Mouse (Mus musculus) neural tube, embryonic 11.5 days (tissue): ENCODE measurements at regions not wholly inside any gene's neighbourhood (a gene's known extent, or its start where the extent isn't known, plus 50 kb on each side); places are given as distances from the start of the nearest gene placed in this dataset.

Experiments
- ATAC-seq: fragments of 200-750 bp; cut with Nextera tagmentation; 2 replicates; pipeline ENCODE4 v1.8.0; 2017; ENCODE audit warnings: moderate number of reproducible peaks, mild to moderate bottlenecking, moderate TSS enrichment, moderate library complexity; ENCODE audit not compliant: insufficient read depth, low FRiP score, low TSS enrichment
- DNase-seq: peaks from one replicate; pipeline ENCODE4 v3.0.0-alpha.2; 2015; ENCODE audit warnings: low spot score
- H3K27ac ChIP-seq: fragments of 300-500 bp; sonication (generic); 2 replicates; pipeline ENCODE4 v1.5.1; 2014; ENCODE audit warnings: low read depth, mild to moderate bottlenecking, low read length
- H3K27me3 ChIP-seq: fragments of 300-500 bp; sonication (generic); 2 replicates; pipeline ENCODE4 v1.6.1; 2014; ENCODE audit warnings: mild to moderate bottlenecking, low read length, mixed read lengths; ENCODE audit not compliant: control insufficient read depth, insufficient read depth
- H3K36me3 ChIP-seq: fragments of 300-500 bp; sonication (generic); 2 replicates; pipeline ENCODE4 v1.6.1; 2014; ENCODE audit warnings: mild to moderate bottlenecking, low read length, moderate library complexity, mixed read lengths; ENCODE audit not compliant: control insufficient read depth, insufficient read depth
- H3K4me1 ChIP-seq: fragments of 300-500 bp; sonication (generic); 2 replicates; pipeline ENCODE4 v1.6.1; 2014; ENCODE audit warnings: low read length, mixed read lengths; ENCODE audit not compliant: control insufficient read depth, insufficient read depth
- H3K4me2 ChIP-seq: fragments of 300-500 bp; sonication (generic); 2 replicates; pipeline ENCODE4 v1.6.1; 2014; ENCODE audit warnings: low read depth, mild to moderate bottlenecking, moderate library complexity
- H3K4me3 ChIP-seq: fragments of 300-500 bp; sonication (generic); 2 replicates; pipeline ENCODE4 v1.5.1; 2014; ENCODE audit warnings: low read depth, low read length
- H3K9ac ChIP-seq: fragments of 300-500 bp; sonication (generic); 2 replicates; pipeline ENCODE4 v1.6.1; 2014; ENCODE audit warnings: mild to moderate bottlenecking, low read length
- H3K9me3 ChIP-seq: fragments of 300-500 bp; sonication (generic); 2 replicates; pipeline ENCODE4 v1.6.1; 2016; ENCODE audit warnings: low read length; ENCODE audit not compliant: control insufficient read depth
- WGBS: fragments of 180-500 bp; shearing (Covaris S2); extraction: QIAGEN DNeasy Blood & Tissue Kit; methylation state at CpG from one replicate; pipeline ENCODE4 v1.1.7; 2014; 5-methylcytosine and 5-hydroxymethylcytosine counted together

- Histone ChIP-seq H3K27me3 (no peaks in the 10 kb centered on the region), H3K4me3 (no peak overlapping the region), H3K4me1 (no peaks in the 10 kb centered on the region), H3K27ac (no peak overlapping the region), H3K36me3 (no peaks in the 10 kb centered on the region), H3K9ac (no peak overlapping the region), H3K9me3 (no peaks in the 10 kb centered on the region), H3K4me2 (no peak overlapping the region)
- DNase-seq (no peak), ATAC-seq (no peak)
- 91% methylated on average over 3 of the region's 3 CpGs for WGBS
Measured at GRCm38 (mm10) chr17:4813232-4813631, 180.9 kb upstream of the Arid1b start.

- Histone ChIP-seq H3K4me1 (no peaks in the 10 kb centered on the region), H3K9me3 (no peaks in the 10 kb centered on the region), H3K36me3 (no peaks in the 10 kb centered on the region), H3K4me3 (no peak overlapping the region), H3K4me2 (no peak overlapping the region), H3K27ac (no peak overlapping the region), H3K9ac (no peak overlapping the region), H3K27me3 (no peaks in the 10 kb centered on the region)
- ATAC-seq (no peak), DNase-seq (no peak)
- 77% methylated on average over 6 of the region's 6 CpGs for WGBS
Measured at GRCm38 (mm10) chr17:4813666-4814065, 180.5 kb upstream of the Arid1b start.

DNA sequence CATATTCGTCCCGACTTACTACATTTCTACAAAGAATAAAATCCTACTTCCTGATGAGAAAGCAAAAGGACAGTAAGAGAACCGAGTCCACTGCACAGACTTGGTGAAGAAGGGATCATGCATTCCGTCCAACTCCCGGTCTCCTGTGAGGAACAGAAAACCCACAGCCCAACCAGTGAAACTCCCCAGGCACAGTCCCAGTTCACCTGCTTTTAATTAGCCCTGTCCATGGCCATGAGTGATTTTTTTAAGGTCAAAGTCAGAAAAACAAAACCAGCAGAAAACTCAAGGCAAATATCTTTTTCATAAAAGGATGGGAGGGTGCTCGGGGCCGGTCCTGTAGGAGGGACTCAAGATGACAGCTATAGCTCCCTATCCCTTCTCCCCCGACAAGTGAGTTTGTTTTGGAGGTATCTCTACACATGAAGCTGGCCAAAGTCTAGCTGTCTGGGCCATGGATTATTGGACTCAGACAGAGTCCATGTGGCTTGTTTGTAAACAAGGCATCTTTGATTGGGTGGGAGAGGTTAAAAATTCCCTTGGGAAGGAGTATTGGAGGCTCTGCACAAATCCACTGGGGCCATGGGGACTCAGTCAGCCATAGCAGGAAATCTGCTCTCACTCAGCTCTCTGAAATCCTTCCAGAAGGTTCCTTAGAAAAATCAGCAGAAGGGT lies 168.8 kb upstream of the Arid1b start:
- Histone ChIP-seq H3K4me3 (no peak overlapping the region), H3K36me3 (no peaks in the 10 kb centered on the region), H3K9me3 (no peaks in the 10 kb centered on the region), H3K4me1 (no peaks in the 10 kb centered on the region), H3K4me2 (no peak overlapping the region), H3K27me3 (no peaks in the 10 kb centered on the region), H3K9ac (no peak overlapping the region), H3K27ac (no peak overlapping the region)
- WGBS: 61% methylated on average over 8 of the region's 8 CpGs
- ATAC-seq (no peak), DNase-seq (no peak)

DNA sequence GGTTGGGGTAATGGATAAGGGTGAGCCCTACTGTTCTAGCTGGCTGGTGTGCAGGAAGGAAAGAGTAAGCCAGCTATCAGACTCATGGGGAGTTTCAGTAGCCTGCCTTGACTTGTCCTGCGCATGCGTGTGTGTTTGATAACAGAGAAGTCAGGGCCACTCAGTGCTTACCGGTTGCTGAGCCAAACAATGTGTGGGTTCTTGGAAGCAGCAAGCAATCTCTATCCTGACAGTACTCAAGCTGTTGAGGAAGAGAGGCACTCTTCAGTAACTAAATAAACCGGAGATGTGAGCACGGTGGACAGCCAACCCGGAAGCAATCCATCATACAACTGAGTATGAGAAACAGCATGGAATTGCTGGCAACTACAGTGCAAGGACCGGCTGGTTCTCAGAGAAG lies 160.1 kb upstream of the Arid1b start:
- Histone ChIP-seq H3K9ac (no peak overlapping the region), H3K27ac (no peak overlapping the region), H3K4me1 (0 out of 2 replicates have a peak, but pooled peaks cover 4% of the 10 kb centered on the region), H3K36me3 (no peaks in the 10 kb centered on the region), H3K4me3 (no peak overlapping the region), H3K9me3 (no peaks in the 10 kb centered on the region), H3K27me3 (no peaks in the 10 kb centered on the region), H3K4me2 (no peak overlapping the region)
- ATAC-seq: no peak
- DNase-seq: no peak
- WGBS: 77% methylated on average over 7 of the region's 7 CpGs

- Histone ChIP-seq H3K9ac (no peak overlapping the region), H3K9me3 (no peaks in the 10 kb centered on the region), H3K27me3 (no peaks in the 10 kb centered on the region), H3K4me1 (0 out of 2 replicates have a peak, but pooled peaks cover 4% of the 10 kb centered on the region), H3K36me3 (no peaks in the 10 kb centered on the region), H3K27ac (no peak overlapping the region), H3K4me3 (no peak overlapping the region), H3K4me2 (no peak overlapping the region)
- ATAC-seq (no peak), DNase-seq (no peak)
- 51% methylated on average over 7 of the region's 7 CpGs for WGBS
Measured at GRCm38 (mm10) chr17:4834571-4834970, 159.6 kb upstream of the Arid1b start.

GRCm38 (mm10) chr17:4835065-4835705 lies 158.9 kb upstream of the Arid1b start:
- Histone ChIP-seq H3K27ac (no peak overlapping the region), H3K4me1 (0 out of 2 replicates have a peak, but pooled peaks cover 4% of the 10 kb centered on the region), H3K27me3 (no peaks in the 10 kb centered on the region), H3K9ac (no peak overlapping the region), H3K36me3 (no peaks in the 10 kb centered on the region), H3K4me3 (no peak overlapping the region), H3K9me3 (no peaks in the 10 kb centered on the region), H3K4me2 (no peak overlapping the region)
- DNase-seq (no peak), ATAC-seq (no peak)
- 56% methylated on average over 8 of the region's 8 CpGs for WGBS

GRCm38 (mm10) chr17:4840123-4840522 lies 154.0 kb upstream of the Arid1b start:
- no peak overlapping the region for H3K9ac ChIP-seq
- DNase-seq: no peak
- no peak for ATAC-seq
- 0 out of 2 replicates have a peak, but pooled peaks cover 1% of the 10 kb centered on the region for H3K4me1 ChIP-seq
- H3K4me2 ChIP-seq: no peak overlapping the region
- H3K27me3 ChIP-seq: no peaks in the 10 kb centered on the region
- no peak overlapping the region for H3K4me3 ChIP-seq
- H3K27ac ChIP-seq: no peak overlapping the region
- no peaks in the 10 kb centered on the region for H3K9me3 ChIP-seq
- 92% methylated on average over 3 of the region's 3 CpGs for WGBS
- no peaks in the 10 kb centered on the region for H3K36me3 ChIP-seq

DNA sequence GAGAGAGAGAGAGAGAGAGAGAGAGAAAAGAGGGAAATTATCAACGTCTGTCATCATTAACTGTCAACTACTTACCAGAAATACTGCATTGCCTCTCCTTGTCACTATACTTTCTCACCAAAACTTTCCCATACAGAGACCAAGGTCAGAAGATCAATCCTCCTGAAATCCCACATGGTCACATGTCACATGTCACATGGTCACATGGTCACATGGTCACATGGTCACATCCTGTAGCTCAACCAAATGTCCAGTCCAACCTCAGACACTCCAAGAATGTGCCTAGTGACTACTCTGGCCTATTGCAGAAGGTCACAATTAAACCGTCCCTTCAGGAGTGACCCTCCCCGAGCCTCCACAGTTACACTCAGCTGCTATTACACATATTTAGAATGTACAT lies 135.8 kb upstream of the Arid1b start:
- DNase-seq (no peak), ATAC-seq (no peak)
- Histone ChIP-seq H3K4me1 (no peaks in the 10 kb centered on the region), H3K4me2 (no peak overlapping the region), H3K9ac (no peak overlapping the region), H3K27me3 (no peaks in the 10 kb centered on the region), H3K36me3 (no peaks in the 10 kb centered on the region), H3K4me3 (no peak overlapping the region), H3K27ac (no peak overlapping the region), H3K9me3 (no peaks in the 10 kb centered on the region)
- WGBS: 89% methylated on average over 3 of the region's 3 CpGs

DNA sequence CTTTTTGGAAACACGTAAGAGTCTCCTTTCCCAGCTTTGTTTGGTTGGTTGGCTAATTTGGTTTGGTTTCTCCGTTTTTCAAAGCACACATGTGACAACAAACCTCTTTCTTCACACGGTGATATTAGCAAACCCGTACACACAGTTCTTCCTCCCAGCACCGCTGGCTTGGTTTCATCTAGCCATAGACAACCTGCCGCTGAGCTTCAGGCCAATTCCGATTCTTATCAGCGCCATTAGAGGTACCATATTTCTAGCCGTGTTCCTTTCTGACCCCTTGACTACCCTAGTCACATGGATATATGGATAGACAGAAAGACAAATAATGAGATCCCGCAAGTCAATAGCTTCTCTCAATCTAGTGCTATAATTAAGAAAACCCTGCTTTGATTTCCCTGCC lies 129.2 kb upstream of the Arid1b start:
- DNase-seq (no peak), ATAC-seq (no peak)
- Histone ChIP-seq H3K4me2 (no peak overlapping the region), H3K36me3 (no peaks in the 10 kb centered on the region), H3K4me3 (no peak overlapping the region), H3K4me1 (peaks cover 11% of the 10 kb centered on the region; the same call in 1 of the 2 replicates), H3K27ac (0 out of 2 replicates have a peak overlapping the region, but pooled peaks have one; percentile 39), H3K9me3 (no peaks in the 10 kb centered on the region), H3K27me3 (no peaks in the 10 kb centered on the region), H3K9ac (no peak overlapping the region)
- WGBS: 82% methylated on average over 10 of the region's 10 CpGs
